Mouse (Mus musculus) gastrocnemius, postnatal 14 days (tissue): ENCODE measurements at regions not wholly inside any gene's neighbourhood (a gene's known extent, or its start where the extent isn't known, plus 50 kb on each side); places are given as distances from the start of the nearest gene placed in this dataset.

Experiments used
- DNase-seq: peaks from one replicate; pipeline ENCODE4 v3.0.0; 2021; ENCODE audit warnings: mixed read lengths
- intact Hi-C: fragments of 180-260 bp; cut with DNase I; formaldehyde crosslinking; loops from one replicate; pipeline ENCODE4 v1.15.1; 2025; ENCODE audit warnings: low total_unique reads

DNA sequence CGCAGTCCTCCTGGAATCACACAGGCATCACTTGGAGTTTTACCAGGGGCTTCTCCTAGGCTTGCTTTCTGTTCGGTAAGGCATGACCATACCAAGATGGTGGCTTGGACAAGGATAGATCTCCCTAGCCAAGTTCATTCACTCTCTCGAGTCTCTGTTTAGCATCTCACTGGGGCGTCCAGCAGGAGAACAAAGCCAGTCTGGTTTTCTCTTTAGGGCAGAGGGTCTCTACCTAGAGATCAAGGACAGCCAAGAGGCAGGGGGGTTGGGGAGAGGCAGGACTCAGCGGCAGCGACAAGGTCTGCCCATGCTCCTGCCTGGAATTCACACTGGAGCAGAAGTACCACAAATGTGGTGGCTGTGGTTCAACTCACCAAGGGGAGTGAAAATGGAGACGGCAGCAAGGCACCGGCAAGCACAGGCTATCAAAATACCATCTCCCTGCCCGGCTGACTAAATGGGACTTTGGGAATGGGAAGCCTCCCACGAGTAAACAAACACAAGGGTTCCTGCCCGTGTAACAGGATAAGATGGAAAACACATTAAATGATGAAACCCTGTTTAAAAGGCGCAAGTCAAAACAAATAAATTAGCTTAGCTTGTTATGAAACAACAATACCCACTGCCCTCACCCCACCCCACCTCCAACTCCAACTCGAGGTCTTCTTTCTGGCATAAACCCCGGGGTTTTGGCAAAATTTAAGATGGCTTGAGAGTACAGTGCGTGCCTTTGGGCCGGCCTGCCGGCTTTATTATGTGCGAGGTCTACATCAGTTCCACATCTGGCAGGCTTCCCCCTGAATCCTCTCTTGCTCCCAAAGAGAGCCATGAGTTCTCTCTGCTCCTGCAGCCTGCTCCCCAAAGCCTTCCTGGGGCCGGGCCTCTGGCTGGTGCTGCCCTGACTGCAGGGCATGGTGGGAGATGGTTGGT is 258.1 kb upstream of the Dio3 start:
- intact Hi-C loops = no loop called here
- peak; percentile 32 for DNase-seq

DNA sequence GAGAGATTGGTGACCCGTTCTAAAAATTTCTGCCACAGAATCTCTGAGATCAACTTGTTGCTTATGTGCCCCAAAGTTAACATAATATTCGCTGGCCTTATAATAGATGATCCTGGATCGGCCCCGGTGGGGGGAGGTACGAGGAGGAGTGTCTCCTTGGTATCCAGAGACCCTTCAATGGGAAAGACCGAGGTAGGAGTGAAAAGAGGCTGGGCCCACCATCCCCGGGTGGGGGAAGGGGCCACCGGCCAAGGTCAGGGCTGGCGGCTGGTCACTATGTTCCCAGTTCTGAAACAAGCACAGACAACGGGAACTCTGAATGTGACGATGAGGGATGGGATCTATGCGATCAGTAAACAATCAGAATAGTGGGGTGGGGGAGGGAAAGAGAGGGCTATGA is 257.2 kb upstream of the Dio3 start:
- intact Hi-C loops = no loop called here
- no peak for DNase-seq

DNA sequence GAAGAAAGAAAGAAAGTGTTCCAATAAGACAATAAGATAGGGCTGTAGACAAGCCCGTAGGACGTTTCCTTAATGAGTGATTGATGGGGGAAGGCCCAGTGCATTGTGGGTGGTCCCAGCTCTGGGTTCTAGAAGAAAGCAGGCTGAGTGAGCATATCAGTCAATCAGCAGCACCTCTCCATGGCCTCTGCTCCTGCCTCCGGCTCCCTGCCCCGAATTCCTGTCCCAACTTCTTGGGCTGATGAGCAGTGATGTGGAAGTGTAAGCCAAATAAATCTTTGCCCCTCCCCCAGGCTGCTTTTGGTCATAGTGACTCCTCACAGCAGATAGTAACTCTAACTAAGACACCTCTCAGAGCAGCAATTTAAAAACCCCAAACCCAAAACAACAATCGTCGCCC is 256.2 kb upstream of the Dio3 start:
- no peak for DNase-seq
- intact Hi-C loops = no loop called here

DNA sequence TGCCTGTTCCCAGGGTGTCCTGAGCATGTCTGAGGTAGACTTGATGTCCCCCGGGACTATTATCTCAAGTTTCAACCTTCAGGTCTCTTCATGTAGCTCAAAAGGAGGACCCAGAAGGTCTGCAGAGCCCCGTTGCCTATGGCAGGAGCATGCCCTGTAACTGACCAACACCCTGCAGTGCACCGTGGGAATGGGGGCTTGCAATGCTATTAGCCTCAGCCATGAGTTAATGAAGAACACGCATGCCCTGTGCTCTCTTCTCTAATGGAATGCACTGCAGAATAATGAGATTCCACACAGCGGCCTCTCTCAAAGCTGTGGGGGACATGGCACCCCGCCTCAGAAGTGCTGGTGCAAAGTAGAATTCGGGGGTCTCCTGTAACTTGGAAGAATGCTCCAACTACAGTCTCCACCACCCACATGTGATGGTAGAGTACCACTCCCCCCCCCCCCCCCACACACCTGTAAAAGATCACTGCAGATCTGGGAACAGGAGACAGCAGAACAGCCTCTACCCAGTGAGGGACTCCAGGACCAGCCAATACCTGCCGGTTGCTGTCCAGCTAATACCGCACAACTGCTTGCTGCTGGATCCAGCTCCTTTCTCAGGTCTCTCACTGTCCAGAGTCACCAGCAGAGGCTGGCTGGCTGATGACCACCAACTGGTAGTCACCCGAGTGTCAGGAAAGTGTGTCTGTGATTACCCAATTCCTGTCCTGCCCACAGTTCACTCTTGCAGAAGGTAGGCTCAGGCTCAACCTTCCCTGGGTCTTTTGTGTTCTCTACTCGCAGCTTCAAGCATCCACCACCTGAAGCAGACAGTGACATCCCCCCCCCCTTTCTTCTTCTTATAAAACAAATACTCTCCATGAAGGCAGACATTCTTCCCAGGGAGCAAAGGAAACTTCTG is 255.4 kb upstream of the Dio3 start:
- DNase-seq = no peak
- intact Hi-C loops = no loop called here

DNA sequence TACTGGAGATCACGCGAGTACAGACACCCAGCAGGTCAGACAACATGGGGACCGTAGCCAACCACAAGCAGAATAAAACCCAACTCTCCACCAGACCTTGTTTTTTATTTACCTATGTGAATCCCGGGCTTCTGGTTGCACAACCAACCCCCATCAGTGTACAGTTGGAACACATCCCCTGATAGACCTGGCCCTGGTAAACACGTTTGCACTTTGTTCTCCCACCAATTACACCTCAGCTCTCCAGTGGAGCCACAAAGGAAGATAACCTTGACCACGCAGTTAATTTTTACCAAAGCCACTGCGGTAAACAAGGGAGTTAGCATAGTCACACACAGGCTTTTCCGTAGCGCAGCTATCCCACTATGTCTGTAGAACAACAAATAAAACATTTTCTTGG is 254.6 kb upstream of the Dio3 start:
- intact Hi-C loops = no loop called here
- DNase-seq = no peak

DNA sequence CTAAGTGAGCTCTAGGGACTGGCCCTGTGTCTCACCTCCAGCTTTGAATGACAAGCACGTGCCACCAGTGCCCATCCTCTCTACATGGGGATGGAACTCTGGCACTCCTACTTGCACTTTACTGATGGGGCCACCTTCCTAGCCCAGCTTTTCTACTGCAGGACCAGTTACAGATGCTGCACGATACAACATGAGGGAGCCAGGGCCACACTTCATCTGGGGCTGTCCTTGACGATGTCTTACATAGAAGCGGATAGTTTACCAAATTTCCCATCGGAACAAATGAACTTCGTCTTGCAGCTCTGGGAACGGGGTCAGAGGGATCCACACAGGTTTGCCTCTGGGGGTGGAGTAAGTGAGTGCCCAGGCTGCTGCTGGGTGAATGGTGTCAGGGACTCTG is 253.7 kb upstream of the Dio3 start:
- DNase-seq = no peak
- intact Hi-C loops = no loop called here

DNA sequence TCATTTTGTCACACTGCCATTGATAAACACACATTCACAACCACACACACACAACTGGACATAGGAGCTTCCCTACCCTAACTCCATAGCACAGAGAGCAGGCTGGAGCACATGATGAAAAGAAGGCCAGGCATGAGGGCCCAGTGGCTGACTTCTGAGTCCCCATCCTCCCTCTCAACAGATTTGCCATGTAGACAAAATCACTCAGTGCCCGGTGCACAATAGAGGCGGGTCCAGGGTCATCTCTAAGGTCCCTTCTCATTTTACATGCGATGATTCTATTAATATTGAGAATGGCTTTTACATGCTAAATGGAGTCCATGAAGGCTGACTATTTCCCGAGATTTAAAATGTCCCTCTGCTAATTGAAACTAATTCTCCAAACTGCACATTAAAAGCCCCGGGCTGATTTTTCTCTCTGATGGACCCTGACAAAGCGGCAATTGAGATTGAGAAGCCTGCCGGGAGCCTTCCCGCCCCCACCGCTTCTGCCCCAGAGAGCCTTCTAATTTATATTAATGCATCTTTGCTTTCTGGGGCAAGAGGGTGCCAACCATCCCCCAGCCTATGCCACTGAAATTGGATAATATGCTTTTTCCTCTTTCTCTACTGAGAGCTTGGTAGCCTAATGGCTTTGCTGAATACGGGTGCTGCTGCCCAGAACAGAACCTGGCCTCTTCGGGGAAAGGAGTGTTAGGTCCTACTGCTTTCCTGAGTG is 252.7 kb upstream of the Dio3 start:
- DNase-seq = no peak

DNA sequence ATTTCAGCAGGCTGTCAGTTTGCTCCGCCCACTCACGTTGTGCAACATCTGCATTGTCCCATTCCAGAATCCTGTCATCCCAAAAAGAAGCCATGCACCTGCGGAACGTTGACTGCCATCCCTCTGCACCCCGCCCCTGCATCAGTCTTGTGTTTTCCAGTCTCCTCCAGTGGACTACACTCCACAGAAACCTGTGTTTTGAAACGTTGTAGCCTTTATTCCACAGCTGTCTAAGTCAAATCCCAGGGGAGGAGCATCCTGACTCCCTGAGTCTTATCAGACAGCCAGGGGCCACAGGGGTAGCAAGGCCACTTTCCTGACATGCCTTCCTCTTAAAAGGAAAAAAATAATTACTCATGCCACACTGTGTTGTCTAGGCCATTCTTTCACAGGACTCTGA is 251.5 kb upstream of the Dio3 start:
- DNase-seq = no peak
- intact Hi-C loops = no loop called here

More for the DNA sequence above, 252.7 kb upstream of the Dio3 start:
- intact Hi-C loops = no loop called here

DNA sequence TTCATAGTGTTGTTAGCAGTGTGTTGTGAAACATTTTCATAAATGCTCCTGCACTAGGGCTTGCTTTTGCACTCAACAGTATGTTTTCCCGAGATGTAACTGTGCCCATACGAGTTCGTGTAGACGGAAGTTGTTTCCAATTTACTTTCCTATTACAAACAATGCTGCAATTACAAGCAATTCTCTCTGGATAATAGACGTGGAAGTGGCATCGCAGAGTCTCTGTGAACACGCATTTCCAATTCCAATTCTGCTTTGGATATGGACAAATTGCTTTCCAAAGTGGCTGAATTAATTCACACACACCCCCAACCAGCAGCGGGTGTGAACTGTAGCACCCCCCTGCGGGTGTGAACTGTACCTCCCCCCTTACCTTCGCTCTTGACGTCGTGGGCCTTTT is 250.9 kb upstream of the Dio3 start:
- intact Hi-C loops = no loop called here
- no peak for DNase-seq

DNA sequence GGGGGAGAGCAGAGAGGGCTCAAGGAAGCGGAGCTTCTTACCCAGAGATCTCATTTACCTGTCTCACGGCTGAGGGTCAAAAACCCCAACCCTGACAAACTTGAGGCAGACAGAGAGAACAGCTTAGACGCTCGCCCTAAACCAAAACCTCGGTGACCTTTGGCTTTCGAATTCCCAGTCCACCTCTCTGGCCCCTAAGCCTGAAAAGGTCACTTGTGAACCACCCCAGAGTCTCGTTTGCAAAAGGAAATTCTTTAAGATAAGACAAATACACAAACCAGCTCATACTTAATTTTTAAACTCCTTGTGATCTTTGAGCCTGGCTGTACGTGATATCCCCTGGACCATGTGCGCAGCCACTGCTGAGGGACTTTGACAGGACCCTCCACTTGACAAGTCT is 250.2 kb upstream of the Dio3 start:
- DNase-seq = no peak
- intact Hi-C loops = no loop called here

DNA sequence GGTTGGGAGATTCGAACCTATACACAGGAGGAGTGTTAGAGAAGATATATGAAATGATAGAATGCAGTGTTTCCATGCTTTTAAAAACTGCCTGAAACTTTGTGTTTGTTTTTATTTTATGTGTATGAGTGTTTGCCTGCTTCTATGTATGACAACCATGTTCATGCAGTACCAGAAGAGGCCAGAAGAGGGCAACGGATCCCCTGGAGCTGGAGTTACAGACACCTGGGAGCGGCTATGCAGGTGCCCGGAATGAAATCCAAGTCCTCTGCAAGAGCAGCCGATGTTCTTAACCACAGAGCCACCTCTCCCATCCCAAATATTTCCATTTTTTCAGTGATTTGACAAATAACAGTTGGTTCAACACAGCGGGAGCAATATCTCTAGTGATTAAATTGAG is 247.5 kb upstream of the Dio3 start:
- DNase-seq = no peak
- intact Hi-C loops = no loop called here

DNA sequence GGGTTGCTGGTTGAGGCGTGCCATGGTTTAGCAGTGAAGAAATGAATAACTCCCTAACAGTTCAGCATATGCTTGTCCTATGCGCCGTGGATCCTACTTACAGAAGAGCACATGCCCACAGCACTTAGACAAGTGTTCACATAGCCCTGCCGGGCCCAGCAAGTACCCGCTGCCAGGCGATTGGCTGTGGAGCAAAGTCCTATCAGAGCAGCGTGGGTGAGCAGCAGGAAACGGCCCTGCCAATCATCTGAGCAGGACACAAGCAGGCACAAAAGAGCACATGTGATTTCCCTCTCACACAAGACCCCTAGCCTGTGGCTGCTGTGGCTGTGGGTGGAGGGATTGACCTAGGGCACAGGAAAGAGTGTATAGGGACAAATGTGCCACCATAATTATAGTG is 243.7 kb upstream of the Dio3 start:
- DNase-seq = no peak
- intact Hi-C loops = no loop called here

DNA sequence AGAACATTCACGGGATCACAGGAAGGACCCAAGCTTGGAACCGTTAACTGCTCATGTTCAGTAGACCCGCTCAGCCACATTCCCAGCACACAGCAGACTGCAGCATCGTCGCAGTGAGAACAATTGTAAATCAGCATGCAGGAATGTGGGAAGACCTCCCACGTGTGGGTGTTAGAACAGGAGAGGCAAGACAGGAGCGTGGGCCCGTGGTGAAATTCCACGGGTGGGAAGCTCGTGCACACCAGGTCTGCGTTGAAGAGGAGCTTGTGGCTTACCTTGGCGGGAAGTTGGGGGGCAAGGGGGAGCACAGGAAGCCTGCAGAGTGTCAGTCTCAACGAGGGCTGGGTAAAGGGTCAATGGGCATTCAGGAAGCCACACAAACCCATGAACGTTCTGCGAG is 238.2 kb upstream of the Dio3 start:
- intact Hi-C loops = no loop called here
- no peak for DNase-seq

DNA sequence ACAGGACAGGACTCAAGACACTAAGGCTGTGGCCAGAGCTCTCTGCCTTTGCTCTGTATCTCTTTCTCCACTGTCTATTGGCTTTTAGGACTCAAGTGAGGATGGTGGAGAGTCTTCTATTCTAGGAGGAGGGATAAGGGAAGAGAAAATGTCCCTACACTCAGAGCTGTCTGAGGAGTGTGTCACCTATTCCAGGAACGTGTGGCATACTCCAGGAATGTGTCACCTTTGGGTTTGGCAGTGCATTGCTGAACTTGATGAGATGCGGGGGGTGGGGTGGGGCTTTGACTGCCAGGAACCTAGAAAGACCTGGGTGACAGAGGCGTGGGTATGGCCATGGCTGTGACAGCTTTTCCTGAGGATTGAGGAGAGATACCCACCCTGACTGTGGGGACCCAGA is 237.1 kb upstream of the Dio3 start:
- intact Hi-C loops = no loop called here
- no peak for DNase-seq

DNA sequence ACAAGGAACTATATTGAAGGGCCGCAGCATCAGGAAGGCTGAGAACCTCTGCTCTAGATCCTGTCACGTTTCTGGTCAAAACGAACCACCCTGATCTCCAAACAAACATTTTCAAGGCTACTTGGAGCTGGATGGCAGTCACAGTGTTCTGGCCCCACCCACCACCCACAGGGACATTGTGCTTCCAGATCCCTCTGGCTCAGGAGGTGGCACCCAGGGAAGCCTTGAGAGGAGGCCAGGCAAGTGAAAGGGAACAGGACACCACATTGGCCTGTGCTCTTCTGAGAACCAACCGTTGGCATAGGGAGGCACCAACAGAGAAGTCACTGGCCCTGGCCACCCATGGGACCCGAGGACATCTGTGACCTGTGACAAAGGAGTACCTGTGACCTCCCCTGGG is 234.6 kb upstream of the Dio3 start:
- intact Hi-C loops = no loop called here

DNA sequence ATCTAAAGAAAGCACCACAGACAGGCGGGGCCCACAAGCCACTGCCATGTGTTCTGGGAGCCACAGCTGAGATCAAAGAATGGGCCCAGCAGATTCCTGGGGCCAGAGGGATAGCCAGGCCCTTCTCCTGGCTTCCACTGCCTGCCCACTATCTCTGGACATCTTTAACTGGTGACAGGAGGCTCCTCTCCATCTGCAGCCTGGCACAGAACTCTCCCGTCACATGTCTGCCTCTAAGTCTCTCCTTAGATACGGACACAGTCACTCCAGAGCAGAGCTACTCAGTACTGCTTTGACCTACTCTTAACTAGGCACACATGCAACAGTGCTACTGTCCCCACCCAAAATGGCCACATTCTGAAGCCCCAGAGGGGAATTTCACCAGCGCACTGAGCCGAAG is 234.1 kb upstream of the Dio3 start:
- no peak for DNase-seq
- intact Hi-C loops = no loop called here

More for the DNA sequence above, 234.6 kb upstream of the Dio3 start:
- DNase-seq = no peak

DNA sequence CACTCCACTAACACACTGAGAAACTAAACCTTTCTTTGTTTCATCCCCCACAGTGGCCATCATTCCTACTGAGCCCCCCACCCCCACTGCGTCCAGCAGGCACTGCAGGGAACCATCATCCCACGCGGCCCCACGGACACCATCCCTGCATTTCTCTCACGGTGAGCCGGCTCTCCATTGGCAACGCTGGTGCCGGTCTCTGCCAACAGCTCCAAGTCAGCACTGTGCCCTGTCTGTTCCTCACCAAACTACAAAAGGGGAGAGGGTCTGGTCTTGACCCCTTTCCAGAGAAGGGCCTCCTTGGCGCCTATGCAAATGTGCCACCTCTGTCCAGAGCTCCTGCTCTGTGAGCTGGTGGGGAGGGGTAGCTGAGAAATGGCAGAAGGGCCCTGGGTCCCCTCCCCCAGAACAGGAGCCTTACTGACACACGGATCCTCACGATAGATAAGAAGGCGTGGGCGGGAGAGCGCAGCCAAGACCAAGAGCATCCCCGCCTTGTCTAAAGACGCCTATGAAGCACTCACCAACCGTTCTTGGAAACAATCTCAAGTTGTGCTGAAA is 233.0 kb upstream of the Dio3 start:
- no peak for DNase-seq
- intact Hi-C loops = no loop called here

DNA sequence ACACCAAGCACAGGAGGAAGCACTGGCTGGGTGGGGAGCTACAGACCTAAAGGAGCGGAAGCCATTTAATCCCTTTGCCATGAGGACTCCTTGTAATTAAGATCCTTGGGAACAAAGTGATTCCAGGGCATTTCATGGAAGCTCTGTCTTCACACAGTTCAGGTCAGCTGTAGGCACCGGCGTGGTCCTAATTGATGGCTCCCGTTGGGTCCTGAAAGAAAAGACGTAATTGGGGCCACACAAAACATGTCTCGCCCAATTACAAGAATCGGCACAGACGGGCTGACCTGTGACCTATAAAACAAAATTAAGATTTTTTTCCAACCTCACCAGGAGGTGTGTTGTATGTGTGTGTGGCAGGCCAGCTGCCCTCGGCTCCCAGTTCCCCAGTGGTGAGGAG is 232.3 kb upstream of the Dio3 start:
- no peak for DNase-seq
- intact Hi-C loops = no loop called here

DNA sequence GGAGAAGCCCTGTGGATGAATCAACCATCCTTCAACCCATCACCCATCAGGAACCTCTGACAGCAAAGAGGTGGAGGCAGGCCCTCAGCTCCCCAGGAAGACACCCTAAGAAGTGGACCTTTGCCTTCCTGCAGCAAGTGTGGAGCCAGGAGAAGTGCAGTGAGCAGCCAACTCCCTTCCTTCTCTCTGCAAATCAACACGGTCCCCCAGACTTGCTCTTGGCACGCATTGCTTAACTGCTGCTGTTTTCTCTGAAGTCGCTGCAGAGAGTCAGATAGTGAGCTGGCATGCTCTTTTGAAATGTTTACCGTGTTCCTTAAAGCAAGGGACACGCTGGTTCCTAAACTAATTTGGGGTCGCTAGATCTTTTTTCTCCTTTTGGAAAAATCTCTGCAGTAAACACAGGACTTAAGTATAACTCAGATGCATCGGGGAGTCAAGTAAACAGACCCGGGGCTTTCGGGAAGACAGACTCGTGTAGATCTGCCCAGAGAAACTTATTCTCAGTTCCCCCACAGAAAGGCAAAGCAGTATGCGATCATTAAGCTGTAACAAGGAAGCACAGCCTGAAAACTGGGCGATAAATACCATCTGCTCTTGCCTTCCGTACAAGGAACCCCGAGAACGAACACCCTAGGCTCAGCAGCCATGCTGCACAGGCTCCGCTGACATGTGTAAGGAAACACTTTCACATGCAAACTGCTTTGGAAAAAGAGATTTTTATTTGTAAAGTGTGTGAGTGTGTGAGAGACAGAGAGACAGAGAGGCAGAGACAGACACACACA is 231.2 kb upstream of the Dio3 start:
- intact Hi-C loops = no loop called here
- DNase-seq = no peak
